In genomic region chr4:124861283-124862188, GRCm38 (mm10) we compare ENCODE assay signal across 8 mouse cellular contexts. TPM values are rescaled to one million over a fixed set of nuclear protein-coding genes. Genes with fewer than 3 reads are reported as not detected.
DNase-seq lines count a peak whose midpoint lies in the region; ATAC-seq lines count a peak whose summit lies in the region.

Maneal (minus strand) TSS chr4:124862171.

- H3K9ac ChIP-seq in lung, embryonic 15.5 days: no peak within 1 kb of the TSS
- H3K9ac ChIP-seq in hindbrain, embryonic 13.5 days: peak within 1 kb of the TSS; percentile 88
- H3K9ac ChIP-seq in liver, embryonic 15.5 days: no peak within 1 kb of the TSS

- H3K4me2 ChIP-seq in lung, embryonic 15.5 days: peak within 1 kb of the TSS; percentile 70
- peak within 1 kb of the TSS; percentile 86 for H3K4me2 ChIP-seq in hindbrain, embryonic 13.5 days
- peak within 1 kb of the TSS; percentile 50 for H3K4me2 ChIP-seq in liver, embryonic 15.5 days

- WGBS in lung, embryonic 15.5 days: 5% methylated on average over 62 of the region's 77 CpGs
- WGBS in hindbrain, embryonic 13.5 days: 2% methylated on average over 74 of the region's 77 CpGs
- WGBS in liver, embryonic 15.5 days (ENCODE audit: insufficient replicate concordance): 5% methylated on average over 71 of the region's 77 CpGs

- H3K4me1 ChIP-seq in lung, embryonic 15.5 days: no peaks in the 10 kb centered on the region
- peaks cover 24% of the 10 kb centered on the region for H3K4me1 ChIP-seq in hindbrain, embryonic 13.5 days (replicated peaks)
- no peaks in the 10 kb centered on the region for H3K4me1 ChIP-seq in liver, embryonic 15.5 days (replicated peaks)

- DNase-seq in adrenal gland, postnatal 14 days: peak; percentile 17
- no peak for DNase-seq in adrenal gland, postnatal 36 days
- no peak for DNase-seq in lung, postnatal 25 days (ENCODE audit: low spot score)
- DNase-seq in adrenal gland, adult 18-20 months (ENCODE audit: low spot score in 2 of 2): no peak
- DNase-seq in urinary bladder, adult 2 months (ENCODE audit: low spot score): no peak

- H3K36me3 ChIP-seq in lung, embryonic 15.5 days: no peaks in the 10 kb centered on the region
- peaks cover 29% of the 10 kb centered on the region for H3K36me3 ChIP-seq in hindbrain, embryonic 13.5 days
- H3K36me3 ChIP-seq in liver, embryonic 15.5 days (replicated peaks): peaks cover 5% of the 10 kb centered on the region; the same call in 1 of the 2 replicates

- H3K27ac ChIP-seq in lung, embryonic 15.5 days: no peak within 1 kb of the TSS
- peak within 1 kb of the TSS; percentile 89 for H3K27ac ChIP-seq in hindbrain, embryonic 13.5 days
- no peak within 1 kb of the TSS for H3K27ac ChIP-seq in liver, embryonic 15.5 days (replicated peaks)

- peaks cover 34% of the 10 kb centered on the region for H3K27me3 ChIP-seq in lung, embryonic 15.5 days
- no peaks in the 10 kb centered on the region for H3K27me3 ChIP-seq in hindbrain, embryonic 13.5 days
- peaks cover 55% of the 10 kb centered on the region for H3K27me3 ChIP-seq in liver, embryonic 15.5 days

- peak within 1 kb of the TSS; percentile 42 for H3K4me3 ChIP-seq in lung, embryonic 15.5 days
- peak within 1 kb of the TSS; percentile 84 for H3K4me3 ChIP-seq in hindbrain, embryonic 13.5 days
- peak within 1 kb of the TSS; percentile 23 for H3K4me3 ChIP-seq in liver, embryonic 15.5 days (replicated peaks)

- no peaks in the 10 kb centered on the region for H3K9me3 ChIP-seq in lung, embryonic 15.5 days
- H3K9me3 ChIP-seq in hindbrain, embryonic 13.5 days: no peaks in the 10 kb centered on the region
- H3K9me3 ChIP-seq in liver, embryonic 15.5 days (replicated peaks): no peaks in the 10 kb centered on the region

- ATAC-seq in lung, embryonic 15.5 days (ENCODE audit: borderline replicate concordance, extremely low read depth, low FRiP score, low TSS enrichment): peak; percentile 16; the same call in 1 of the 2 replicates
- ATAC-seq in hindbrain, embryonic 13.5 days (ENCODE audit: low FRiP score): peak; percentile 44
- no peak for ATAC-seq in liver, embryonic 15.5 days (ENCODE audit: insufficient read depth)

RNA-seq across cellular contexts. Expression of gene Maneal, which starts in this region (rescaled TPM):
- 3.6 and 4.1 TPM in 2 replicates for total RNA-seq in adrenal gland, postnatal 14 days (2021)
- total RNA-seq in adrenal gland, postnatal 36 days (2021): 1 to 10 TPM; 3.8 to 4.4 TPM
- 0.42 and 0.59 TPM in 2 replicates for polyA plus RNA-seq in lung, embryonic 15.5 days (2015; fragmentation: Nextera tagmentation; extraction: Ambion mirVana)
- 8.1 and 8.8 TPM in 2 replicates for polyA plus RNA-seq in hindbrain, embryonic 13.5 days (2015; fragmentation: Nextera tagmentation; extraction: Ambion mirVana)
- polyA plus RNA-seq in liver, embryonic 15.5 days (2015; fragmentation: Nextera tagmentation; extraction: Ambion mirVana): 0.03 TPM in 1 of 2 replicates, not detected in the other
- 1 to 10 TPM; 4.0 to 5.0 TPM for total RNA-seq in adrenal gland, adult 18-20 months (2021)
- 0.65 and 0.76 TPM in 2 replicates for polyA plus RNA-seq in urinary bladder, adult 2 months (2012; rRNA removed)

Comparison
In these comparisons a context has a peak if more than half of its experiments do, and no peak if none do; other contexts are left out.
1. Peak in ATAC-seq, H3K4me3 ChIP-seq and H3K4me2 ChIP-seq in lung, embryonic 15.5 days; RNA of the gene not detected or under 1 TPM.
2. H3K4me3 ChIP-seq: peak in every context shown above with its lines; median percentile 84 in hindbrain, embryonic 13.5 days; 42 in lung, embryonic 15.5 days; 23 in liver, embryonic 15.5 days.